Comparison of ENCODE assay signal across 8 mouse cellular contexts in genomic region chr3:123093640-123094361, GRCm38 (mm10). TPM values are rescaled to one million over a fixed set of nuclear protein-coding genes. Genes with fewer than 3 reads are reported as not detected.
DNase-seq lines count a peak whose midpoint lies in the region; ATAC-seq lines count a peak whose summit lies in the region.
"Had no signal": no experiment of that assay in that cellular context is flagged by ENCODE, and none has a peak within 500 bp of the region (broad histone marks: within the 10 kb centered on the region; RNA-seq: fewer than 3 reads in every experiment).

No protein-coding gene starts in this region.

- no peaks in the 10 kb centered on the region for H3K27me3 ChIP-seq in hindbrain, embryonic 13.5 days
- H3K27me3 ChIP-seq in hindbrain, embryonic 10.5 days (ENCODE audit: insufficient read depth, poor library complexity, severe bottlenecking) = no peaks in the 10 kb centered on the region
- no peaks in the 10 kb centered on the region for H3K27me3 ChIP-seq in neural tube, embryonic 12.5 days (replicated peaks)
- H3K27me3 ChIP-seq in limb, embryonic 15.5 days = no peaks in the 10 kb centered on the region

- H3K4me3 ChIP-seq in hindbrain, embryonic 13.5 days = no peak overlapping the region
- no peak overlapping the region for H3K4me3 ChIP-seq in hindbrain, embryonic 10.5 days
- H3K4me3 ChIP-seq in neural tube, embryonic 12.5 days = no peak overlapping the region
- 0 out of 2 replicates have a peak overlapping the region, but pooled peaks have one; percentile 7 for H3K4me3 ChIP-seq in limb, embryonic 15.5 days

- H3K4me1 ChIP-seq in hindbrain, embryonic 13.5 days (replicated peaks) = peaks cover 4% of the 10 kb centered on the region
- H3K4me1 ChIP-seq in hindbrain, embryonic 10.5 days (replicated peaks) = 0 out of 2 replicates have a peak, but pooled peaks cover 9% of the 10 kb centered on the region
- no peaks in the 10 kb centered on the region for H3K4me1 ChIP-seq in neural tube, embryonic 12.5 days
- peaks cover 17% of the 10 kb centered on the region for H3K4me1 ChIP-seq in limb, embryonic 15.5 days

- H3K4me2 ChIP-seq in hindbrain, embryonic 13.5 days = no peak overlapping the region
- H3K4me2 ChIP-seq in neural tube, embryonic 12.5 days (replicated peaks) = peak overlapping the region; percentile 22; the same call in 1 of the 2 replicates
- peak overlapping the region; percentile 26; the same call in 1 of the 2 replicates for H3K4me2 ChIP-seq in limb, embryonic 15.5 days

- no peak for DNase-seq in hindbrain, embryonic 10.5 days (ENCODE audit: low spot score)
- DNase-seq in neural tube, embryonic 10.5 days (ENCODE audit: extremely low spot score, low spot score) = no peak
- no peak for DNase-seq in thymus, postnatal 25 days
- no peak for DNase-seq in Muller cell, postnatal 12 days (ENCODE audit: inconsistent ontology term)
- DNase-seq: cerebellum, adult 11 months had no signal

- ATAC-seq in hindbrain, embryonic 13.5 days (ENCODE audit: low FRiP score) = 0 out of 2 replicates have a peak, but pooled peaks have one; percentile 17
- no peak for ATAC-seq in neural tube, embryonic 12.5 days (ENCODE audit: low FRiP score, low read depth)
- ATAC-seq in limb, embryonic 15.5 days (ENCODE audit: insufficient number of reproducible peaks, low FRiP score, low TSS enrichment, low read depth) = no peak

- H3K27ac ChIP-seq in hindbrain, embryonic 13.5 days = peak overlapping the region; percentile 23; the same call in 1 of the 2 replicates
- H3K27ac ChIP-seq in hindbrain, embryonic 10.5 days = no peak overlapping the region
- no peak overlapping the region for H3K27ac ChIP-seq in neural tube, embryonic 12.5 days
- H3K27ac ChIP-seq in limb, embryonic 15.5 days = no peak overlapping the region

- H3K9ac ChIP-seq in hindbrain, embryonic 13.5 days = no peak overlapping the region
- H3K9ac ChIP-seq in neural tube, embryonic 12.5 days = no peak overlapping the region
- H3K9ac ChIP-seq in limb, embryonic 15.5 days = no peak overlapping the region

- H3K9me3 ChIP-seq in hindbrain, embryonic 13.5 days = no peaks in the 10 kb centered on the region
- H3K9me3 ChIP-seq in hindbrain, embryonic 10.5 days = no peaks in the 10 kb centered on the region
- no peaks in the 10 kb centered on the region for H3K9me3 ChIP-seq in neural tube, embryonic 12.5 days
- no peaks in the 10 kb centered on the region for H3K9me3 ChIP-seq in limb, embryonic 15.5 days

- WGBS in hindbrain, embryonic 13.5 days = 75% methylated on average over 11 of the region's 11 CpGs
- WGBS in hindbrain, embryonic 10.5 days = 76% methylated on average over 11 of the region's 11 CpGs
- WGBS in neural tube, embryonic 12.5 days = 68% methylated on average over 11 of the region's 11 CpGs
- 35% methylated on average over 11 of the region's 11 CpGs for WGBS in limb, embryonic 15.5 days

- H3K36me3 ChIP-seq in hindbrain, embryonic 13.5 days = no peaks in the 10 kb centered on the region
- no peaks in the 10 kb centered on the region for H3K36me3 ChIP-seq in hindbrain, embryonic 10.5 days
- H3K36me3 ChIP-seq in neural tube, embryonic 12.5 days = no peaks in the 10 kb centered on the region
- no peaks in the 10 kb centered on the region for H3K36me3 ChIP-seq in limb, embryonic 15.5 days

RNA-seq across cellular contexts. Expression of gene Myoz2, which starts 59.0 kb away (rescaled TPM):
- polyA plus RNA-seq in hindbrain, embryonic 13.5 days (2015; fragmentation: Nextera tagmentation; extraction: Ambion mirVana) = 0.47 and 0.52 TPM in 2 replicates
- polyA plus RNA-seq in hindbrain, embryonic 10.5 days (2016; fragmentation: Nextera tagmentation; extraction: Ambion mirVana) = not detected in 2 replicates
- 2.6 and 3.2 TPM in 2 replicates for polyA plus RNA-seq in neural tube, embryonic 12.5 days (2016; fragmentation: Nextera tagmentation; extraction: Ambion mirVana)
- polyA plus RNA-seq in limb, embryonic 15.5 days (2015; fragmentation: Nextera tagmentation; extraction: Ambion mirVana) = 23.0 and 75.0 TPM in 2 replicates
